Mouse (Mus musculus): ENCODE measurements at regions not wholly inside any gene's neighbourhood (a gene's known extent, or its start where the extent isn't known, plus 50 kb on each side); places are given as distances from the start of the nearest gene placed in this dataset.

GRCm38 (mm10) chr12:26784426-26784825 is 315.4 kb downstream of the Cmpk2 start:
- no peak for TF ChIP-seq CTCF (IDR thresholded peaks at IDR 0.05; ENCODE audit: low read depth)
- TF ChIP-seq EP300 (IDR thresholded peaks at IDR 0.05; ENCODE audit: low read depth), result no peak
